Mouse (Mus musculus) CD4-positive, CD25-positive, alpha-beta regulatory T cell, adult 4 months (primary cell): ENCODE data around the gene Olfr659. TPM values are rescaled to one million over a fixed set of nuclear protein-coding genes. Genes with fewer than 3 reads are reported as not detected.
A peak's percentile ranks its signal among the peaks of the same experiment; 100 is the strongest.

Experiments
- ATAC-seq: one replicate; pipeline ENCODE4 v1.8.0; 2017
- polyA plus RNA-seq, 2 experiments: library from polyadenylated mRNA; unstranded; fragments of 100-300 nt; shearing (Covaris generic); gene quantifications; one replicate each; pipeline ENCODE4 v1.2.1; 2017

Gene Olfr659
- not detected for polyA plus RNA-seq

DNA sequence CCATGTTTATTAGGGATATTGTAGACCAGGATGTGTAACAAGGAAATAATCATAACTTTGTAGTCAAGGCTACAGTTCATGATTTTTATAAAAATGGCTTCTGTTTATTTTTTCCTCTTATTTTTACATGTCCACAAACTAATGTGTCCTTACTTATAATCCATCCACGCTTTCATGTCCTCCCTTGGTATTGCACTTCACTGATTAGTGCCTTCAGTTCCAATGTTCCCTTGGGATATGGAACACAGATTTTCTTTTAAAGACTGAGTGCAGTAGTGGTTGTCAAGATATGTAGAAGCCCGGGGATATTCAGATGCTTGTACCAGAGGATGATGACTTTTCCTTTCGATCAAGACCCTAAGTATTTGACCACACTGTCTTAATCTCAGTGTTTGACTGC is at the start of gene Olfr659:
Olfr659 (plus strand) TSS at position 301 of the 400 bp plus-strand sequence.
- ATAC-seq = no peak

- ATAC-seq = no peak
Measured at GRCm38 (mm10) chr7:104624494-104624893, 42.1 kb upstream of the Olfr659 start, which contains the start of gene Olfr657. Olfr657 (plus strand) TSS chr7:104624794.

DNA sequence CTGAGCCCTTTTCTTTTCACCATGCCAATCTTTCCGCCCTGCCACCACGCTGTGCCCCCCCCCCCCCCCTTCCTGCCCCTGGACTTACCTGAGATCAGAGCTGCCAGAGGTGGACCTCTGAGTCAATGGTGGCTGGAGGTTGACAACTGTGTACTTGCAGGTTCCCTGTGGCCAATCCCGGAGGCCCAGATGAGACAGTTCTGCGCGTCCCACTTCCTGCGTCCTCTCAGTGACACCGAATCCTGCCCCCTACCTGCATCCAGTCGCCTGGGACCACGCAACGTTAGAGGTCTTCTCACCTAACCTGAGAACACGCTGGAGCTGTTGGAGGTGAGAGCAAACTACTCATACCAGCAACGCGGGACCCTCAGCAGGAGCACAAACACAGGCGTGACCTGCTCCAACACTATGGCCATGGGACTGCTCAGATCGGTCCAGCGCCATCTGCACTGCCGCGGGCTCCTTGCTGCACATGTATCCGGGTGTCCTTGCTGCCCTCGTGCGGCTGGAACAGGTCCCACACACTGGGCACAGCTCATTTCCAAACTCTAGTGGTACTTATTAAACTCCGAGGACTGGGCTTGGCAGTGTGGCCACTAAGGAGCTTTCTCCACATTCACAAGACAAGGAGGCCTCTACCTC is 19.6 kb upstream of the Olfr659 start, which contains the start of gene Olfr658:
Olfr658 (minus strand) TSS at position 465 of the 642 bp plus-strand sequence.
- peak; percentile 93 for ATAC-seq

DNA sequence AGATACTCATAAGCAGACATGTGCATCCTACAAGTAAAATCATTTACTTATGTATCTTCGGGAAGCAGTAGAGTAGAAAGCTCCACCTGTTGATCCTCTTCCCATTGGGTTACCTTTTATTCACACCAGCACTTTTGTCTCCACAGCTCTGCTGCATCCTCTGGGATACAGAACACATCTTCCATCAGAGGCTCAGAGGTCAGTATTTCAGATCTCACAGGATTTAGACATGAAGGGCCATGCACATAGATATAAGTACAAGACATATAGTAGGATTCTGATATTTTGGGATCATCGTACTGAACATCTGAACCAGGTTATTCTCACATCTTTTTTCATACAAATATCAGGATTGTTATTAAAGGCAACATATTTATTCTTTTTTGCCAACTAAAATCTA is 19.6 kb downstream of the Olfr659 start, which contains the start of gene Olfr661:
Olfr661 (plus strand) TSS at position 301 of the 400 bp plus-strand sequence.
- ATAC-seq = no peak

Other genes starting within 250 kb of the Olfr659 start
- 10 to 100 TPM; 81.7 to 90.6 TPM for gene Trim30a, start 201.6 kb upstream of the Olfr659 start, polyA plus RNA-seq
- 10 to 100 TPM; 40.7 to 42.4 TPM for gene Trim30d, start 158.9 kb upstream of the Olfr659 start, polyA plus RNA-seq
- not detected for gene Olfr651, start 116.6 kb upstream of the Olfr659 start, polyA plus RNA-seq
- under 1 TPM in 1 of 2 experiments, not detected in 1; 0.13 TPM for gene Olfr652, start 105.9 kb upstream of the Olfr659 start, polyA plus RNA-seq
- not detected for gene Olfr653, start 89.4 kb upstream of the Olfr659 start, polyA plus RNA-seq
- gene Olfr654, start 79.7 kb upstream of the Olfr659 start, polyA plus RNA-seq = not detected
- under 1 TPM in 1 of 2 experiments, not detected in 1; 0.27 TPM for gene Olfr655, start 65.0 kb upstream of the Olfr659 start, polyA plus RNA-seq
- not detected for gene Olfr656, start 52.8 kb upstream of the Olfr659 start, polyA plus RNA-seq
- not detected for gene Olfr657, start 42.0 kb upstream of the Olfr659 start, polyA plus RNA-seq
- not detected for gene Olfr658, start 19.4 kb upstream of the Olfr659 start, polyA plus RNA-seq
- under 1 TPM in 1 of 2 experiments, not detected in 1; 0.12 TPM for gene Olfr661, start 19.7 kb downstream of the Olfr659 start, polyA plus RNA-seq
- gene Usp17le, start 110.7 kb downstream of the Olfr659 start, polyA plus RNA-seq = not detected
- not detected for gene Usp17lb, start 175.8 kb downstream of the Olfr659 start, polyA plus RNA-seq
- not detected for gene Usp17la, start 190.3 kb downstream of the Olfr659 start, polyA plus RNA-seq
- gene Olfr665, start 211.3 kb downstream of the Olfr659 start, polyA plus RNA-seq = not detected
- gene Olfr666, start 229.2 kb downstream of the Olfr659 start, polyA plus RNA-seq = not detected